Mouse (Mus musculus) embryonic facial prominence, embryonic 12.5 days (tissue): ENCODE measurements around the gene Dbil5. TPM values are rescaled to one million over a fixed set of nuclear protein-coding genes. Genes with fewer than 3 reads are reported as not detected.

ENCODE experiments used
- ATAC-seq: fragments of 200-750 bp; cut with Nextera tagmentation; 2 replicates; pipeline ENCODE4 v1.8.0; 2017; ENCODE audit not compliant: insufficient number of reproducible peaks, insufficient read depth, low FRiP score, low TSS enrichment
- H3K27ac ChIP-seq: fragments of 300-500 bp; sonication (generic); 2 replicates; pipeline ENCODE4 v1.5.1; 2016; ENCODE audit warnings: mild to moderate bottlenecking
- H3K27me3 ChIP-seq: fragments of 300-500 bp; sonication (generic); 2 replicates; pipeline ENCODE4 v1.6.1; 2016; ENCODE audit warnings: mild to moderate bottlenecking, moderate library complexity
- H3K36me3 ChIP-seq: fragments of 300-500 bp; sonication (generic); 2 replicates; pipeline ENCODE4 v1.6.1; 2016; ENCODE audit warnings: mild to moderate bottlenecking
- H3K4me1 ChIP-seq: fragments of 300-500 bp; sonication (generic); 2 replicates; pipeline ENCODE4 v1.6.1; 2016
- H3K4me2 ChIP-seq: fragments of 300-500 bp; sonication (generic); replicated peaks from 2 replicates; pipeline ENCODE4 v1.6.1; 2016; ENCODE audit warnings: mild to moderate bottlenecking, moderate library complexity
- H3K4me3 ChIP-seq: fragments of 300-500 bp; sonication (generic); 2 replicates; pipeline ENCODE4 v1.5.1; 2016; ENCODE audit warnings: mild to moderate bottlenecking
- H3K9ac ChIP-seq: fragments of 300-500 bp; sonication (generic); 2 replicates; pipeline ENCODE4 v1.6.1; 2016; ENCODE audit warnings: mild to moderate bottlenecking, moderate library complexity
- H3K9me3 ChIP-seq: fragments of 300-500 bp; sonication (generic); 2 replicates; pipeline ENCODE4 v1.6.1; 2016; ENCODE audit warnings: mild to moderate bottlenecking, moderate library complexity
- WGBS: fragments of 180-500 bp; shearing (Covaris S2); methylation state at CpG from one replicate; pipeline ENCODE4 v1.1.7; 2016; 5-methylcytosine and 5-hydroxymethylcytosine counted together
- polyA plus RNA-seq: library from polyadenylated mRNA; unstranded; fragments of >200 nt; fragmentation: Nextera tagmentation; extraction: Ambion mirVana; gene quantifications from 2 replicates; pipeline ENCODE4 v1.2.1, GENCODE M21; 2016

The Dbil5 gene
- polyA plus RNA-seq, 1 experiment from 2014 or later: 0.72 TPM

DNA sequence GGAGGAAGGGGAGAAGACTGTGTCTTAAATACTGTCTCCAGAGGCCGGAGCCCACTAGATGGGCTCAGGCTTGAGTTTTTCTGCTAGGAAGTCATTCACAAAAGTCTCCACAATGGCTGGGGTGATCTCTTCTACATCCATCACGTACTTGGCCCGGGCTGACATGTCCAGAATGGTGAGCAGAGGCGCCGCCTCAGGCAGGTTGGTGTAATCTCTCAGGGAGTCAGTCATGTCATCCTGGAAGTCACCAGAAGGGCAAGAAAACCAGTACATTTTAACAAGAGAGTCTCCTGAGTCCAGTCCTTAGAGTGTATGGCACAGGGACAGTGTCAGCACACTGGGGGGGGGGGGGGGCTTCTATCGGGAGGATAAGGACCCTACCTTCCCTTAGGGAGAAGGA, 41.1 kb downstream of the Dbil5 start:
- H3K4me3 ChIP-seq: no peak overlapping the region
- H3K27ac ChIP-seq: no peak overlapping the region
- H3K4me1 ChIP-seq: peaks cover 43% of the 10 kb centered on the region
- no peak for ATAC-seq
- no peak overlapping the region for H3K4me2 ChIP-seq
- no peaks in the 10 kb centered on the region for H3K27me3 ChIP-seq
- H3K36me3 ChIP-seq: peaks cover 33% of the 10 kb centered on the region
- H3K9ac ChIP-seq: no peak overlapping the region
- no peaks in the 10 kb centered on the region for H3K9me3 ChIP-seq
- 81% methylated on average over 6 of the region's 6 CpGs for WGBS

DNA sequence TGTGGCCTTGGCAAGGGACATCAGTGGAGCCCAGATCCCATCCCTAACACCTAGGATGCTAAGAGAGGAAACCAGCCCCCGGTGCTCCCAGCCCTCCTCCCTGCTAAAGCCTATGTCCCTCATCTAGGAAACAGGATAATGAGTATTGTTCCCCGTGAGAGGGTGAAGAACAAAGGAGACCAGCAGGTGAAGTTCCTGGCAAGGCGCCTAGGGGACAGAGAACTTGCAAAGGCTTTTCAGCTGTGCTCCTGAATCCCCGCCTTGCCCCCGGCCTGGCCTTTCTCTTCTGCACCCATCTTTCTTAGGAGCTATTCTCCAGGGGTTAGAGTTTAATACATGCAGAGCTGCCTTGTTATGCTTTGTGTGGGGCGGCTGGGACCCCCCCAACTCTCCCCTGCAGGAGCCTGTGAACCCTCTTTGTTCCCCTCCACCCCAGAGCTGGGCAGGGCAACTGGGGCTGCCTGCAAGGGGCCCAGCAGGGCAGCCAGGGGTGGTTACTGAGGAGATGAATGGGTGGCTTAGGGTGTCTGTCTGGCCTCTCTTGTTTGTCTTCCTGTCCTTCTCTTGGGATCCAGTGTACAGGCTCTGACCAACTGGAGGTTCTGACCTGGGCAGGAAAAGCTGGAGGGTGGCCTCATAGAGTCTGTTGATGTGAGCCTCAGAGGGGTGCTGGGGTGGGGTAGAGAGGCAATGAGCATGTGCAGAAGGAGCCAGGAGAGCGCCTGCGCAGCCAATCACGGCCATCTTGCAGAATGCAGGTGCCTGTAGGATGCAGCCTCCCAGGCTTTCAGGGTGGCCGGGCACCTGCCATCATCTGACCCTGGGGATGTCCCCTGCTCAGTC, 43.0 kb downstream of the Dbil5 start:
- Histone ChIP-seq H3K4me1 (peaks cover 39% of the 10 kb centered on the region), H3K4me2 (no peak overlapping the region), H3K36me3 (peaks cover 36% of the 10 kb centered on the region), H3K27me3 (no peaks in the 10 kb centered on the region), H3K4me3 (no peak overlapping the region), H3K9me3 (no peaks in the 10 kb centered on the region), H3K27ac (no peak overlapping the region), H3K9ac (0 out of 2 replicates have a peak overlapping the region, but pooled peaks have one; percentile 24)
- WGBS: 58% methylated on average over 10 of the region's 10 CpGs
- ATAC-seq: no peak

DNA sequence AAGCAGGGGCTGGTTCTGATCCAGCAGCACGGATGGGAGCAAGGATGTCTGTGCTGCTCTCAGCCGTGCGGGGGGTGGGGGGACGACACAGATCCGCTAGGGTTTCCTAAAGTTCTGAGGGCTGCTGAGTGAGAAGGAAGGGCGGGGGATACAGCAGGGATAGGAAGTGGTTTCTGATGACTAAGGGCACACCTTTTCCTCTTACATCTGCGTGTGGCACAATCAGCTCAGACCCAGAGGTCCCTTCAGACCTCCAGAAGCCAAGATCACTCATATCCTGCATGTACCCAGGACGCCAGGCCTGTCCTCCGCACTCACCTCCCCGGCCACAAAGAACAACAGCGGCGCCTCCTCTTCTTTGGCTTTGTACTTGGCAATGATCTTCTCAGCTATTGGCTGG, 43.8 kb downstream of the Dbil5 start:
- Histone ChIP-seq H3K4me2 (no peak overlapping the region), H3K27me3 (no peaks in the 10 kb centered on the region), H3K9ac (no peak overlapping the region), H3K9me3 (no peaks in the 10 kb centered on the region), H3K36me3 (peaks cover 36% of the 10 kb centered on the region), H3K4me3 (no peak overlapping the region), H3K27ac (no peak overlapping the region), H3K4me1 (peaks cover 31% of the 10 kb centered on the region)
- 77% methylated on average over 12 of the region's 12 CpGs for WGBS
- no peak for ATAC-seq

DNA sequence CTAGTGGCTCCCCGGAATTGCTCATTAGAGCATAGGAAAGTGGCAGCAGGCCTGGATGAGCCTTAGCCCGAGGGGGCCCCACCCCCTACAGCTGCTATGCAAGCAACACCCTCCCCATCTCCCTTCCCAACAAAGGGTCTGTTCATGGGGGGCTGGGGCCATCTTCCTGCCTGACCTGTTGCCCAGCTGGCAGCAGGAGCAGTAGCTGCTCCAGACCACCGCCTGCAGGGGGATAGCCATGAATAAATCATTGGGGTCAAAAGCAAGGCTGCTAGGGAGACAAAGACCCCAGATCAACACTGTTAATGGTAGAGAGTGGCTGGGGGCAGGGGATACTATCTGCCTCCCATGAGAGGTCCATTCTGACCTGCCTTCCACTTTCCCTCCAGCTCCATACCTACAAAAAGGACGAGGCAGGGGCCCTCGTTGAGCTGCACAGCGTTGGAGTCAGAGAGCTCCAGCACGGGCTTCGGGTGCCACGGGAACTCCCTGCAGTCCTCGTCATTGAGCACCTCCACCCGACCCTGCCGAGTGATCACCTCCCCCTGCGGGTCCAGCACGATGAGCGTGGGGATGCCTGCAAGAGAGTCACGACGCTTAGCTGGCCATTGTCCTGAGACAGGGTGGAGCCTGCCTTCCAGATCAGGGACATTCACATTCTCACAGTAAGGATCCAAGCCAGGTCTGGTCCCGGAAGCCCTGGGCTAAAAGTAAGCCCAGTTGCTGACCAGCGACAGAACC, 45.4 kb downstream of the Dbil5 start:
- no peak for ATAC-seq
- Histone ChIP-seq H3K27ac (no peak overlapping the region), H3K4me1 (peaks cover 28% of the 10 kb centered on the region), H3K9me3 (no peaks in the 10 kb centered on the region), H3K36me3 (peaks cover 33% of the 10 kb centered on the region), H3K4me3 (no peak overlapping the region), H3K4me2 (peak overlapping the region; percentile 1), H3K27me3 (no peaks in the 10 kb centered on the region), H3K9ac (no peak overlapping the region)
- WGBS: 9% methylated on average over 19 of the region's 19 CpGs

DNA sequence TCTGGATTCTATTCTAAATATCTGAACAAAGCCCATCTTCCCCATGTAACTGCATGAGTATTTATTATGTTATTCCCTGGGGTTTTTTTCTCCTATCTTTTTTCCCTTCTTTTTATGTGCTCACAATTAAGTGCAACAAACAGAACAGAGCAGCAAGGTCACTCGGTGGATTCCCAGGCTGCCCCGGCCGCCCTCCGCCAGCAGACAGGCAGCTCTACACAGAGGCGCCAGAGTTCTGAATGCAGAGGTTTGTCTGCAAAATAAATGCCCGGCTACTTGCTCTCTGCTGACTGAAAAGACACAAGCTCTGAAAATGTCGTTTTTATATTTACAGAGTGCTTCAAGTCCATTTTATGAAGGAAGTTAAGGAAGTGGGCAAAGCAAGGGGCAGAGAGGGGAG, 50.1 kb downstream of the Dbil5 start:
- peaks cover 21% of the 10 kb centered on the region for H3K4me1 ChIP-seq
- WGBS: 50% methylated on average over 7 of the region's 7 CpGs

DNA sequence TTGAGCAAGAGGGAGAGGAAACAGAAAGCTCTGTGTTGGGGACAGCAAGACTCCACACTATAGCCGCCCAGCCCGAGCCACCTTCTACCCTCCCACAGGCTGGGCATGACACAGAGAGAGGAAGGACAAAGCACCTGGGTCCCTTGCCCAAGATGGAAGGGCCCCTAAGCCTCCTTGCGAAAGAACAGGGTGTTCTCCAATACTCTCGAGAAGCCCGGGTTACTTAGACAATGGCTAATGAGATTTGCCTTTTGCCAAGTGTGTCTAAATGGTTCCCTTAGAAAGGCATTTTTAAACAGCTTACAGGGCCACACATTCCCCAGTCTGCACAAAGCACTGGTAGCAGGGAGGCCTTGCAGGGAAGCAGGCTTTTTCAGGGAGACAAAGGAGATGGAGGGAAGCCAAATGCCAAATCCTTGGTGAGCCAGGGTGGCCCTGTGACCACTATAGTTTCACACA, 50.6 kb downstream of the Dbil5 start:
- Histone ChIP-seq H3K9ac (no peak overlapping the region), H3K4me2 (no peak overlapping the region), H3K27me3 (no peaks in the 10 kb centered on the region), H3K36me3 (peaks cover 31% of the 10 kb centered on the region), H3K4me3 (no peak overlapping the region), H3K27ac (peak overlapping the region; percentile 14; the same call in 1 of the 2 replicates), H3K9me3 (no peaks in the 10 kb centered on the region), H3K4me1 (peaks cover 16% of the 10 kb centered on the region)
- 39% methylated on average over 5 of the region's 5 CpGs for WGBS
- no peak for ATAC-seq

More for the DNA sequence above, 50.1 kb downstream of the Dbil5 start:
- H3K27me3 ChIP-seq: no peaks in the 10 kb centered on the region
- no peaks in the 10 kb centered on the region for H3K9me3 ChIP-seq
- H3K9ac ChIP-seq: no peak overlapping the region
- ATAC-seq: no peak
- peak overlapping the region; percentile 14; the same call in 1 of the 2 replicates for H3K27ac ChIP-seq
- no peak overlapping the region for H3K4me3 ChIP-seq
- H3K4me2 ChIP-seq: no peak overlapping the region
- peaks cover 28% of the 10 kb centered on the region for H3K36me3 ChIP-seq

Other genes starting within 250 kb of the Dbil5 start
- 0.29 and 1.0 TPM in 2 replicates for gene 1700016K19Rik, start 217.7 kb upstream of the Dbil5 start, polyA plus RNA-seq
- 63.2 and 64.5 TPM in 2 replicates for gene Rflnb, start 189.8 kb upstream of the Dbil5 start, polyA plus RNA-seq
- gene Vps53, start 38.0 kb upstream of the Dbil5 start, polyA plus RNA-seq: 44.1 and 45.9 TPM in 2 replicates
- gene Fam57a, start 37.9 kb upstream of the Dbil5 start, polyA plus RNA-seq: 26.8 and 27.5 TPM in 2 replicates
- gene Gemin4, start 56 bp downstream of the Dbil5 start, polyA plus RNA-seq: 34.5 TPM in 2 replicates
- gene Mrm3, start 26.1 kb downstream of the Dbil5 start, polyA plus RNA-seq: 26.3 and 27.6 TPM in 2 replicates
- 121 and 126 TPM in 2 replicates for gene Glod4, start 26.1 kb downstream of the Dbil5 start, polyA plus RNA-seq
- 72.1 and 77.9 TPM in 2 replicates for gene Nxn, start 181.5 kb downstream of the Dbil5 start, polyA plus RNA-seq
- gene Timm22, start 189.3 kb downstream of the Dbil5 start, polyA plus RNA-seq: 142 TPM in 2 replicates